Mouse (Mus musculus): ENCODE results near the gene Ank3. TPM values are rescaled to one million over a fixed set of nuclear protein-coding genes. Genes with fewer than 3 reads are reported as not detected.

Ank3 gene
- total RNA-seq, 2 experiments from 2014 or later, result 0.05 TPM; not detected in 1

- no peak for ATAC-seq (replicated peaks; ENCODE audit: poor library complexity, severe bottlenecking)
Measured at GRCm38 (mm10) chr10:69645311-69645802, 246.8 kb downstream of the Ank3 start.

- no peak for ATAC-seq (replicated peaks; ENCODE audit: poor library complexity, severe bottlenecking)
Measured at GRCm38 (mm10) chr10:69645929-69646328, 247.4 kb downstream of the Ank3 start.

- ATAC-seq (replicated peaks; ENCODE audit: poor library complexity, severe bottlenecking), result no peak
Measured at GRCm38 (mm10) chr10:69650074-69650473, 251.5 kb downstream of the Ank3 start.

DNA sequence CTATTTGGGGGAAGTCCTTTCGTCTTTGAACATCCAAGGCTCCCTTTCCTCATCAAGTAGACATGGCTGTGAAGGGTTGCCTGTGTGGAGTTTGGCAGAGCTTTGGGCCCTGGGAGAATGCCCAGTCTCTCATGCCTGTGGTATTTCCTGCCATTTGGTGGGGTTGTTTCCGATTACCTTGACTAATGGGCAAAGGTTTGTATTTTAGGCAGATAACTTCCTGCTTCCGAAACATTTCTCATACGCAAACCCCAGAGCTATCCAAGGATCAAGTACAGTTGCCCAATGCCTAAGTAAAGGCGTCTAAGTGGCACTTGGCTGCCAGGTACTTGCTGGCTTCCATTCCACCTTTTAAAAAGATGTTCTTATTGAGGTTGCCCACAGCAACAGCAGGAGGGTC is 254.1 kb downstream of the Ank3 start:
- no peak for ATAC-seq (replicated peaks; ENCODE audit: poor library complexity, severe bottlenecking)

DNA sequence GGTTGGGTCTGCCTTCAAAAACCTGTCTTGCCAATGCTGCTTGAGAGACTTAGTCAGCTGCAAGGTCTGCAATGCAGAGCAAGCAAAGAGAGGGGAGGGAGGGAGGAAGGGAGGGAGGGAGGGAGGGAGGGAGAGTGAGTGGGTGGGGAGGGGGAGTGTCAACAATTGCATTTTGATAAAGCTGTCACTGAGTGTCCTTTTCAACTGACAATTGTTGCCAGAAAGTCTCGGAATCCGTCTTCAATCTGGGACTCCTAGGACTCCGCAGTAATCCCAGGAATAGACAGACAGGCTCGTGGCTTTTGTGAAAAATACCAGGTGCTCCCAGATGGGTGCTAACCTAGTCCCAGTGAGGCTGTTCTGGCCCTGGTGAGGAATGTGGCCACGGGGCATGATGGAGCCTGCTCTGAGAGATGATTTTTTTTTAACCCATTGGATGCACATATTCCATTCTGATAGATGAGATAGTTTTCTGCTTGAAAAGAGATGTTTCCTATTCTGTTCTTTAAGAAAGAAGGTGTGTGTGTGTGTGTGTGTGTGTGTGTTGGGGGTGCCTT is 254.6 kb downstream of the Ank3 start:
- ATAC-seq (replicated peaks; ENCODE audit: poor library complexity, severe bottlenecking), result no peak

DNA sequence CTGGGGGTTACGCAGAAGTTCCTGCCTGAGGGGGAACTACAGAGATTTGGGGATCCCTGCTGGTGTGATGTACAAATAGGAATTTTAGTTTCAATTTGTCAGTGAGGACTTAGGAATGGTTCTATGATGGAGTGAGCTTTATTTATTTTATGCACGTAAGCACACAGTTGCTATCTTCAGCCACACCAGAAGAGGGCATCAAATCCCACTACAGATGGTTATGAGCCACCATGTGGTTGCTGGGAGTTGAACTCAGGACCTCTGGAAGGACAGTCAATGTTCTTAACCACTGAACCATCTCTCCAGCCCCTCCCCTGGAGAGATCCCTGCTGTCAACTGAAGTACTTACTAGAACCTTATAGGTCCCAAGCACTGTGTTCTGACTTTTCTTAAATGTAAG is 255.6 kb downstream of the Ank3 start:
- ATAC-seq (replicated peaks; ENCODE audit: poor library complexity, severe bottlenecking), result no peak

DNA sequence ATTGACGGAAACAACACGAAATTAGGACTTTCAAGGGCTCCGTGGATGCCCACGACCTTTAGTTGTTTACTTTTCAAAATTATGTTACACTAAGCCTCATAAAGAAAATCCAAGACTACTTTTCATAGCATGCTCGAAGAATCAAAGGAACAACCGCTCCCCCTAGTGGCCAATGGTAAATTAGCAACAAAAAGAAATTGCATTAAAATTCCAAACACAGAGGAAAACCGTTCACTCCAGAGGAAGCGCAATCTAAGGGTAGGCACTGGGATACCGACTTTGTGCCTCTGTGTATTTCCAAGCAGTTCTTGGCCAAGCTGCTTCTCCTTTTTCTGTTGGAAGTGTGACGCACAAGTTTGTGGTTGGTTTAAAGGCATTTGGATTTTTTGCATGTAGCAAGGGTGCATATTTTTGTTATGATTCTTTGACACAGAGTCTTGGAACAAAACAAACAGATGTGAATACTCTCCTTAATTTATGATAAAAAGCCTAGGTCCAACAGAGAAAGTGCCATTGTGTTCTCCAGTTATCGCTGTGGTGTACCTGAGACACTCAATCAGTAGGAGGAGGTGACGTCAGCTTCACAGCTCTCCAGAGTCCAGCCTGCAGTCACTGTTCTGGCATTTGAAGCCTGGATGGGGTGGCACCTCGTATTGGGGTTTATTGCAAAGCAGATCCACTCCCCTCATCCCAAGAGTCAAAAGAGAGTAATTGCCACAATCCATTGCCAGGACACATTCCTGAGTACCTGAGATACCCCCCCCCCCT is 256.5 kb downstream of the Ank3 start:
- peak; percentile 57 for ATAC-seq (replicated peaks; ENCODE audit: poor library complexity, severe bottlenecking)

- ATAC-seq (replicated peaks; ENCODE audit: poor library complexity, severe bottlenecking), result peak; percentile 67
Measured at GRCm38 (mm10) chr10:69656321-69656720, 257.7 kb downstream of the Ank3 start.

DNA sequence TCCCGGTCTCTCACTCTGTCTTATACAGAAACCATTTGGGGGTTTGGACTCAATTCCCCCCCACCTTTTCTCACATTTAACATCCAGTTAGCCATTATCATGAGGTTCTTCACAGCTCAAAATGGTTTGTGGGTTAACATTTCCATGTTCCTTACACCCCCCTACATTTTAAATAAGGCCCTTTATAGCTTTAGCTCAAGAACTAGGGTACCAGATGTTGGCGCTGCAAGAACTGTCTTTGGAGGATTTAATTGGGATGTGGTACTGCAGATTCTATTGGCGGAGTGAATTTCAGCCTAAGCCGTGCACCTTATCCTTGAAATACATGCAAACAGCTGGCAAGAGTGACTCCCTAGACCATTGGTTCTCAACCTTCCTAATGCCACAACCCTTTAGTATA is 261.2 kb downstream of the Ank3 start:
- ATAC-seq (replicated peaks; ENCODE audit: poor library complexity, severe bottlenecking), result no peak

DNA sequence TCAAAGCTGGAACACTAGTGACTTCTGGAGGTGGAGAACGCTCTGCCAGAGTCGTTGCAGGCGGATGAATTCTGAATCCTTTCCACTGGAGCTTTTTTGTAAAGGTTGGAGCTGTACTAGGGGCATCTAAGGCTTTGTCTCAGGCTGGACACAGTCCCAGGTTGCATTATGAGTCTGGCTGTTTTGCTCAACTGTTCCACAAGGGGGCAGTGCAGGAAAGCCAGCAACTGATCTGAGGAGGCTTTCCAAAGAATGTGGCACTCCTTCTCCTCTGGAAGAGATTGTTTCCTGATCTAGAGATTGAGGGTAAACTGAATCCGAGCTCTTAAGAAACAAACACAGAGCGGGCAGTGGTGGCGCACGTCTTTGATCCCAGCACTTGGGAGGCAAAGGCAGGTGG is 263.8 kb downstream of the Ank3 start:
- peak; percentile 87 for ATAC-seq (replicated peaks; ENCODE audit: poor library complexity, severe bottlenecking)

GRCm38 (mm10) chr10:69667482-69667881 is 268.9 kb downstream of the Ank3 start:
- no peak for ATAC-seq (replicated peaks; ENCODE audit: poor library complexity, severe bottlenecking)

DNA sequence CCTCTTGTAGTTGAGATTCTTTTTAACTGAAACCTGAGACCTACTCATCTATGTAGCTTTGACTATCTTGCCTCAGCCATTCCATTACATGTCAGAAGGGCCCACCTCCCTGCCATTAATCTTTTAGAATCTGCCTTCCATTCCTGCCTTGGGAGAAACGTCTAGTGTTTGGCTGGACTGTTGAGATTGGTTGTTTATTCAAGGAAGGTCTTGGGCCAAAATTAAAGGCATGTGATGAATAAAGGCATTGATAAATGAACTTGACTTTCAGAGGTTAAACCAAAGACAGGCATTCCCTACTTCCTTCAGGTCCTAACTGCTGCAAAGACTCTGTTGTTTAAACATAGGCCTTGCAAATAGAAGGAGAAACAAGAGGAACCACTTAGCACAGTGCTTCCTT is 271.9 kb downstream of the Ank3 start:
- no peak for ATAC-seq (replicated peaks; ENCODE audit: poor library complexity, severe bottlenecking)

GRCm38 (mm10) chr10:69670959-69671358 is 272.4 kb downstream of the Ank3 start:
- ATAC-seq (replicated peaks; ENCODE audit: poor library complexity, severe bottlenecking), result no peak

DNA sequence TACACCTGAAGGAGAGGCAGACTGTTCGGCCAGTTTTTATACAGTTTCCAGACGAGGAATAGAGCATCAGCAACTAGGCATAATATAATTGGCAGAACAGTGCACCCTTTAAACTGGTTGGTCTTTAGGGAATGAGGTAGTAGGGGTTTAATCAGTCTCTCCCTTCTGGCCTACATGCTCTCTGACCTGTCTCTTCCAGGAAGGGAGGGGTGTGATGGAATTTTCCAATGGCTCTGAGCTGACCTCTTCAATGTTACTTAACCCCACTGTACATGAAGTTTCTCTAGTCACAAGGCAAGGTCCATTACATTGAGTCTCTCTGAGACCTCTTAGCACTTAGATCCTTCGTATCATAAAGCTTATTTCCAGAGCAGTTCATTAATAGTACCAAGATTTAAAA is 272.9 kb downstream of the Ank3 start:
- ATAC-seq (replicated peaks; ENCODE audit: poor library complexity, severe bottlenecking), result no peak

GRCm38 (mm10) chr10:69672545-69672944 is 274.0 kb downstream of the Ank3 start:
- ATAC-seq (replicated peaks; ENCODE audit: poor library complexity, severe bottlenecking), result no peak

DNA sequence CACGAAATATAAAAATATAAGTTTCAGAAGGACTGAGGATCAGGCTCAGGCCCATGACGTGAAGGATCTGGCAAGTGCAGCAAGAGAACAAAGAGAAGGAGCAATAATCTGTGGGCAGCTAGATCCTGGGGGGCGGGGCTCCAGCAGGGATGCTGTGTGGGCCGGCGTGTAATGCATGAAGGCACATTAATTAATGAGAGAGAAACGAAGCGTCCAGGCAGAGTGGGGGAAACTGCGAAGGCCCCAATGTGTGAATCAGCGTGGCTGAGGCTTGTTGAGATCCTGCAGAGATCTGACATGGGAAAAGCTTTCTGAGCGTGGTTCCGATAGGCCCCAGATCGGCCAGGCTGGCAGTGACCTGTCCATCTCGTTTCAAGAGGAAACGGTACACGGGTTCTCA is 279.7 kb downstream of the Ank3 start:
- ATAC-seq (replicated peaks; ENCODE audit: poor library complexity, severe bottlenecking), result no peak

- no peak for ATAC-seq (replicated peaks; ENCODE audit: poor library complexity, severe bottlenecking)
Measured at GRCm38 (mm10) chr10:69686336-69686735, 287.8 kb downstream of the Ank3 start.

GRCm38 (mm10) chr10:69689096-69689495 is 290.5 kb downstream of the Ank3 start:
- no peak for ATAC-seq (replicated peaks; ENCODE audit: poor library complexity, severe bottlenecking)

DNA sequence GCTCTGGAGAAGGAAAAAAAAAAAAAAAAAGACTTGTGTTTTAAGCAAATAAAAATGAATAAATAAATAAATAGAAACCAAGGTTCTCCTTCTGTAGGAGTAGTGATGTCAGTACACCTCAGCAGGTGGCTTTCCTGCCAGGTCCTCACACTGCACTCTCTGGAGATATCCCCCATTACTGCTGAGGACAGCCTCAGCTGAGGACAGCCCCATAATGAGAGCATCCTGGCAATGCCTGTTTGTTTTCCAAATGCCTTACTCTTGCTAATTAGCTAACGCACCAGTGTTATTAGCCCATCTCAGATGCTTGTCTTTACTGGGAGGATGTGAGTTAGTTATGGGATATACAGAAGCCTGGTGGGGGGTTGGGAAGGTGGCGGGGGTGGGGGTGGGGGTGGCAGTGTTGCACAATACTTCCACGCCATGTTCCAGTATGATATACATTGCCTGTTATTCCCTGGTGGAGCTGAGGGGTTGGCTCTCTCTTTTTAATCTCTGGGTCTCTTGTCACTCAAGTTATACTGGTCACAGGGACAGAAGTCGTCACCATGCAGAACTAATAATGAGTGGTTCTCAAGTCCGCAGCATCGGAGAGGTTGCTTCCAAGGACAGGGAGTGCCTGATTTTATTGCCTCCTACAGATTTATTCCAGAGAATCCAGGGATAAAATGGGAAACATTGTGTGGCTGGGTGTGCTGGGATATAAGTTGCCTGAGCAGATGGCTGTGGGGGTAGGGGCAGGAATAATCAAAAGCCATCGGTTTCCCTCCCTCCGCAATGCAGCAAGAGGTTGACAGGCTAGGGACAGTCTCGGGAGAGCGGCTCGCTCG is 291.8 kb downstream of the Ank3 start:
- ATAC-seq (replicated peaks; ENCODE audit: poor library complexity, severe bottlenecking), result no peak

DNA sequence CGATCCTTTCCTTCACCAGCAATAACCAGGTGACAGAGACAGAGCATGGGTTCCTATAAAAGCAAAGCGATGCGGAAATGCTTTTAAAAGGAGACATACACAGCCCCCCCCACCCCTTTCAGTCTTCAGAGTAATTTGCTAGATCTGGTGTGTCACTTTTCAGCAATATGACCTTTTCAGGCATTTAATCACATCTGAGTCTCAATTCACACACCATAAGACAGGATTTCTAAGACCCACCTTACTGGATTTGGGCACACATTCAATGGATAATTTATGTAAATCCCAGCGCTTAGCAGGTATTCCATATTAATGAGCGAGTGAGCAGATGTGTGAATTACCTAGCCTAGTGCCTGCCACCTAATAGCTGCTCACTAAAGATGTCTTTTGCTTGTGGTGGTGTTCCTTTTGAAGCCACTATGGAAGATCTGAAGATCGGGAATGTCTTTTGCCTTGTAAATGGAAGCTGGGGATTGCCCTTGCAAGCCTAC is 292.4 kb downstream of the Ank3 start:
- no peak for ATAC-seq (replicated peaks; ENCODE audit: poor library complexity, severe bottlenecking)

DNA sequence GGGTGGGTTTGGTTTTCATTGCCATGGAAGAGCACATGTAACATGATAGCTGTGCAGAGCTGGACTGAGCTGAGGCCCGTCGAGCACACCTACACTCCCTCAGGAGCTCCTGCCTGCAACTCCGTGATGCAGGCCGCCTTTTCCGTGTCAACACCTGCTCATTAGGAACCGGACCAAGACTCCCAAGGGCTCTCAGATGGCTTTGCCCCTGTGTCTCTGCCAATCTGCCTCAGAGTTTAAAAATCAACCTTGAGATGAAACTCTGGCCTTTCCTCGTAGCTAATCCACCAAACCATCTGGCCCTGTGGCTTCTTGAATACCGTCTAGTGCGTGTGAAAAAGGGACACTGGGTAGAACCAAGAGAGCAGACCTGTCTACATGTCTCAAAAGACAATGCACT is 297.4 kb downstream of the Ank3 start:
- ATAC-seq (replicated peaks; ENCODE audit: poor library complexity, severe bottlenecking), result no peak
